Comparison of ENCODE assay signal across 8 mouse cellular contexts in genomic region chr4:149701426-149702209, GRCm38 (mm10). TPM values are rescaled to one million over a fixed set of nuclear protein-coding genes. Genes with fewer than 3 reads are reported as not detected.
DNase-seq lines count a peak whose midpoint lies in the region; ATAC-seq lines count a peak whose summit lies in the region.
"Had no signal": no experiment of that assay in that cellular context is flagged by ENCODE, and none has a peak within 500 bp of the region (broad histone marks: within the 10 kb centered on the region; RNA-seq: fewer than 3 reads in every experiment).

No protein-coding gene starts in this region.

- H3K27me3 ChIP-seq in midbrain, embryonic 14.5 days (ENCODE audit: control insufficient read depth, insufficient read depth, low read length) = peaks cover 13% of the 10 kb centered on the region
- H3K27me3 ChIP-seq in midbrain, embryonic 15.5 days (replicated peaks) = peaks cover 27% of the 10 kb centered on the region
- no peaks in the 10 kb centered on the region for H3K27me3 ChIP-seq in liver, embryonic 11.5 days (replicated peaks; ENCODE audit: control insufficient read depth, insufficient read depth, low read length)
- peaks cover 7% of the 10 kb centered on the region; the same call in 1 of the 2 replicates for H3K27me3 ChIP-seq in hindbrain, embryonic 16.5 days (replicated peaks; ENCODE audit: control insufficient read depth, insufficient read depth, low read length)

- peak; percentile 28 for DNase-seq in midbrain, embryonic 14.5 days
- peak; percentile 60 for DNase-seq in embryo, embryonic 11 days
- no peak for DNase-seq in liver, embryonic 11.5 days (ENCODE audit: low spot score)
- DNase-seq in skeletal muscle tissue, adult 2 months (ENCODE audit: low read depth, low spot score) = peak; percentile 77
- no peak for DNase-seq in cerebellum, postnatal 10 days

- no peak overlapping the region for H3K4me3 ChIP-seq in midbrain, embryonic 14.5 days (replicated peaks; ENCODE audit: low read depth, low read length)
- H3K4me3 ChIP-seq in midbrain, embryonic 15.5 days = no peak overlapping the region
- H3K4me3 ChIP-seq in liver, embryonic 11.5 days (ENCODE audit: low read depth, low read length) = no peak overlapping the region
- no peak overlapping the region for H3K4me3 ChIP-seq in hindbrain, embryonic 16.5 days (ENCODE audit: low read length)
- H3K4me3 ChIP-seq: limb, embryonic 15.5 days had no signal

- no peaks in the 10 kb centered on the region for H3K9me3 ChIP-seq in midbrain, embryonic 14.5 days (ENCODE audit: control insufficient read depth, low read length)
- H3K9me3 ChIP-seq in midbrain, embryonic 15.5 days = no peaks in the 10 kb centered on the region
- no peaks in the 10 kb centered on the region for H3K9me3 ChIP-seq in liver, embryonic 11.5 days (ENCODE audit: control insufficient read depth, low read length)
- H3K9me3 ChIP-seq in hindbrain, embryonic 16.5 days (ENCODE audit: control insufficient read depth, low read length) = no peaks in the 10 kb centered on the region
- H3K9me3 ChIP-seq: limb, embryonic 15.5 days had no signal

- H3K27ac ChIP-seq in midbrain, embryonic 14.5 days (replicated peaks; ENCODE audit: low read depth, low read length) = no peak overlapping the region
- H3K27ac ChIP-seq in midbrain, embryonic 15.5 days = no peak overlapping the region
- no peak overlapping the region for H3K27ac ChIP-seq in liver, embryonic 11.5 days (ENCODE audit: low read depth, low read length)
- H3K27ac ChIP-seq in hindbrain, embryonic 16.5 days (ENCODE audit: low read depth, low read length) = no peak overlapping the region
- H3K27ac ChIP-seq: limb, embryonic 15.5 days had no signal

- ATAC-seq in midbrain, embryonic 14.5 days (ENCODE audit: low FRiP score, low TSS enrichment) = no peak
- ATAC-seq in midbrain, embryonic 15.5 days (replicated peaks) = no peak
- peak; percentile 51 for ATAC-seq in liver, embryonic 11.5 days (replicated peaks; ENCODE audit: low FRiP score)
- no peak for ATAC-seq in hindbrain, embryonic 16.5 days

- no peak overlapping the region for H3K4me2 ChIP-seq in midbrain, embryonic 14.5 days (ENCODE audit: low read length)
- H3K4me2 ChIP-seq in midbrain, embryonic 15.5 days = no peak overlapping the region
- peak overlapping the region; percentile 15 for H3K4me2 ChIP-seq in liver, embryonic 11.5 days
- H3K4me2 ChIP-seq in hindbrain, embryonic 16.5 days (ENCODE audit: low read length) = no peak overlapping the region
- H3K4me2 ChIP-seq: limb, embryonic 15.5 days had no signal

- H3K9ac ChIP-seq in midbrain, embryonic 14.5 days (replicated peaks; ENCODE audit: low read length) = no peak overlapping the region
- H3K9ac ChIP-seq in midbrain, embryonic 15.5 days = no peak overlapping the region
- H3K9ac ChIP-seq in liver, embryonic 11.5 days (ENCODE audit: low read depth, low read length) = no peak overlapping the region
- H3K9ac ChIP-seq in hindbrain, embryonic 16.5 days (ENCODE audit: low read depth, low read length) = no peak overlapping the region
- H3K9ac ChIP-seq: limb, embryonic 15.5 days had no signal

- WGBS in midbrain, embryonic 14.5 days = 67% methylated on average over 18 of the region's 18 CpGs
- WGBS in midbrain, embryonic 15.5 days = 65% methylated on average over 18 of the region's 18 CpGs
- WGBS in liver, embryonic 11.5 days = 57% methylated on average over 18 of the region's 18 CpGs
- WGBS in hindbrain, embryonic 16.5 days = 62% methylated on average over 18 of the region's 18 CpGs

- no peaks in the 10 kb centered on the region for H3K36me3 ChIP-seq in midbrain, embryonic 14.5 days (ENCODE audit: control insufficient read depth, insufficient read depth, low read length)
- H3K36me3 ChIP-seq in midbrain, embryonic 15.5 days (replicated peaks) = no peaks in the 10 kb centered on the region
- H3K36me3 ChIP-seq in liver, embryonic 11.5 days (ENCODE audit: control insufficient read depth, insufficient read depth, low read length) = no peaks in the 10 kb centered on the region
- no peaks in the 10 kb centered on the region for H3K36me3 ChIP-seq in hindbrain, embryonic 16.5 days (ENCODE audit: control insufficient read depth, insufficient read depth, low read length)
- H3K36me3 ChIP-seq: limb, embryonic 15.5 days had no signal

- 0 out of 2 replicates have a peak, but pooled peaks cover 6% of the 10 kb centered on the region for H3K4me1 ChIP-seq in midbrain, embryonic 14.5 days (ENCODE audit: control insufficient read depth, insufficient read depth, low read length)
- H3K4me1 ChIP-seq in midbrain, embryonic 15.5 days = peaks cover 11% of the 10 kb centered on the region
- H3K4me1 ChIP-seq in liver, embryonic 11.5 days (replicated peaks; ENCODE audit: control insufficient read depth, insufficient read depth, low read length) = peaks cover 16% of the 10 kb centered on the region
- peaks cover 9% of the 10 kb centered on the region; the same call in 1 of the 2 replicates for H3K4me1 ChIP-seq in hindbrain, embryonic 16.5 days (ENCODE audit: control insufficient read depth, insufficient read depth, low read depth, low read length)

RNA-seq across cellular contexts. Expression of gene Pik3cd, which starts 0.8 kb away (rescaled TPM):
- 12.7 and 14.2 TPM in 2 replicates for polyA plus RNA-seq in midbrain, embryonic 14.5 days (2014; fragmentation: Nextera tagmentation; extraction: Ambion mirVana)
- polyA plus RNA-seq in midbrain, embryonic 15.5 days (2015; fragmentation: Nextera tagmentation; extraction: Ambion mirVana) = 14.0 and 15.5 TPM in 2 replicates
- polyA plus RNA-seq in liver, embryonic 11.5 days (2014; fragmentation: Nextera tagmentation; extraction: Ambion mirVana) = 12.6 and 12.9 TPM in 2 replicates
- 13.1 and 16.3 TPM in 2 replicates for polyA plus RNA-seq in hindbrain, embryonic 16.5 days (2015; fragmentation: Nextera tagmentation; extraction: Ambion mirVana)

RNA-seq across cellular contexts. Expression of gene Tmem201, which starts 36.2 kb away (rescaled TPM):
- polyA plus RNA-seq in midbrain, embryonic 14.5 days (2014; fragmentation: Nextera tagmentation; extraction: Ambion mirVana) = 30.8 and 36.2 TPM in 2 replicates
- polyA plus RNA-seq in midbrain, embryonic 15.5 days (2015; fragmentation: Nextera tagmentation; extraction: Ambion mirVana) = 51.1 and 51.4 TPM in 2 replicates
- polyA plus RNA-seq in liver, embryonic 11.5 days (2014; fragmentation: Nextera tagmentation; extraction: Ambion mirVana) = 16.8 and 16.9 TPM in 2 replicates
- 43.9 and 49.7 TPM in 2 replicates for polyA plus RNA-seq in hindbrain, embryonic 16.5 days (2015; fragmentation: Nextera tagmentation; extraction: Ambion mirVana)

Comparison
In these comparisons a context has a peak if more than half of its experiments do, and no peak if none do; other contexts are left out.
1. DNase-seq: peak in midbrain, embryonic 14.5 days (single experiment), embryo, embryonic 11 days (single experiment) and skeletal muscle tissue, adult 2 months (single experiment); none in liver, embryonic 11.5 days (single experiment) and cerebellum, postnatal 10 days (0 of 2).